Mouse (Mus musculus) liver, postnatal 0 days (tissue): ENCODE results near the gene Krt20. TPM values are rescaled to one million over a fixed set of nuclear protein-coding genes. Genes with fewer than 3 reads are reported as not detected.

Experiments used
- ATAC-seq: fragments of 200-750 bp; cut with Nextera tagmentation; 2 replicates; pipeline ENCODE4 v1.8.0; 2017; ENCODE audit warnings: mild to moderate bottlenecking, moderate library complexity
- DNase-seq: peaks from one replicate; pipeline ENCODE4 v3.0.0-alpha.2; 2016
- H3K27ac ChIP-seq: fragments of 300-500 bp; sonication (generic); 2 replicates; pipeline ENCODE4 v1.5.1; 2014; ENCODE audit warnings: antibody characterized with exemption, moderate library complexity, mild to moderate bottlenecking, low read depth
- H3K27me3 ChIP-seq: fragments of 300-500 bp; sonication (generic); 2 replicates; pipeline ENCODE4 v1.6.1; 2014; ENCODE audit warnings: low read length, control low read depth, mixed read lengths; ENCODE audit not compliant: insufficient read depth
- H3K36me3 ChIP-seq: fragments of 300-500 bp; sonication (generic); replicated peaks from 2 replicates; pipeline ENCODE4 v1.6.1; 2014; ENCODE audit warnings: mild to moderate bottlenecking, control low read depth, low read length, moderate library complexity, mixed read lengths; ENCODE audit not compliant: insufficient read depth
- H3K4me1 ChIP-seq: fragments of 300-500 bp; sonication (generic); 2 replicates; pipeline ENCODE4 v1.6.1; 2014; ENCODE audit warnings: antibody characterized with exemption, mild to moderate bottlenecking, control low read depth; ENCODE audit not compliant: insufficient read depth
- H3K4me2 ChIP-seq: fragments of 300-500 bp; sonication (generic); 2 replicates; pipeline ENCODE4 v1.6.1; 2014; ENCODE audit warnings: low read depth, mild to moderate bottlenecking, low read length, moderate library complexity, mixed read lengths
- H3K4me3 ChIP-seq: fragments of 300-500 bp; sonication (generic); 2 replicates; pipeline ENCODE4 v1.5.1; 2014; ENCODE audit warnings: low read depth, low read length
- H3K9ac ChIP-seq: fragments of 300-500 bp; sonication (generic); replicated peaks from 2 replicates; pipeline ENCODE4 v1.6.1; 2014; ENCODE audit warnings: mild to moderate bottlenecking, moderate library complexity
- H3K9me3 ChIP-seq: fragments of 300-500 bp; sonication (generic); 2 replicates; pipeline ENCODE4 v1.6.1; 2016; ENCODE audit warnings: mild to moderate bottlenecking, control low read depth, low read length, mixed read lengths
- CTCF ChIP-seq: sonication (generic); IDR thresholded peaks from 2 replicates; pipeline ENCODE4 v1.5.1; 2016; ENCODE audit warnings: antibody characterized with exemption, low read depth
- EP300 ChIP-seq: IDR thresholded peaks from 2 replicates; pipeline ENCODE4 v1.6.1; 2016; ENCODE audit warnings: antibody characterized with exemption, low read depth, mild to moderate bottlenecking
- WGBS: fragments of 180-500 bp; shearing (Covaris S2); extraction: QIAGEN DNeasy Blood & Tissue Kit; methylation state at CpG from one replicate; pipeline ENCODE4 v1.1.7; 2014; ENCODE audit not compliant: insufficient replicate concordance; 5-methylcytosine and 5-hydroxymethylcytosine counted together
- polyA plus RNA-seq: library from polyadenylated mRNA; unstranded; fragments of >200 nt; fragmentation: Nextera tagmentation; extraction: Ambion mirVana; gene quantifications from 2 replicates; pipeline ENCODE4 v1.2.1, GENCODE M21; 2015

Krt20 gene
- polyA plus RNA-seq, result 13.3 and 14.5 TPM in 2 replicates

GRCm38 (mm10) chr11:99437972-99438371, at the start of gene Krt20:
Krt20 (minus strand) TSS chr11:99438150.
- Histone ChIP-seq H3K4me1 (peaks cover 3% of the 10 kb centered on the region; the same call in 1 of the 2 replicates), H3K27me3 (no peaks in the 10 kb centered on the region), H3K9me3 (no peaks in the 10 kb centered on the region), H3K4me3 (peak within 1 kb of the TSS; percentile 42), H3K4me2 (peak within 1 kb of the TSS; percentile 65), H3K27ac (peak within 1 kb of the TSS; percentile 44; the same call in 1 of the 2 replicates), H3K36me3 (no peaks in the 10 kb centered on the region), H3K9ac (peak within 1 kb of the TSS; percentile 54)
- DNase-seq (peak; percentile 31), ATAC-seq (peak; percentile 76; the same call in 1 of the 2 replicates)
- TF ChIP-seq EP300, result no peak
- no peak for TF ChIP-seq CTCF
- WGBS, result 42% methylated on average over 10 of the region's 10 CpGs

- Histone ChIP-seq H3K36me3 (no peaks in the 10 kb centered on the region), H3K27ac (no peak overlapping the region), H3K4me2 (no peak overlapping the region), H3K27me3 (no peaks in the 10 kb centered on the region), H3K4me1 (no peaks in the 10 kb centered on the region), H3K4me3 (no peak overlapping the region), H3K9ac (no peak overlapping the region), H3K9me3 (no peaks in the 10 kb centered on the region)
- ATAC-seq, result peak; percentile 48; the same call in 1 of the 2 replicates
- TF ChIP-seq CTCF (no peak), EP300 (no peak)
- no peak for DNase-seq
- WGBS, result 59% methylated on average over 3 of the region's 3 CpGs
These were observed 37.0 kb upstream of the Krt20 start for GRCm38 (mm10) chr11:99474981-99475380.

DNA sequence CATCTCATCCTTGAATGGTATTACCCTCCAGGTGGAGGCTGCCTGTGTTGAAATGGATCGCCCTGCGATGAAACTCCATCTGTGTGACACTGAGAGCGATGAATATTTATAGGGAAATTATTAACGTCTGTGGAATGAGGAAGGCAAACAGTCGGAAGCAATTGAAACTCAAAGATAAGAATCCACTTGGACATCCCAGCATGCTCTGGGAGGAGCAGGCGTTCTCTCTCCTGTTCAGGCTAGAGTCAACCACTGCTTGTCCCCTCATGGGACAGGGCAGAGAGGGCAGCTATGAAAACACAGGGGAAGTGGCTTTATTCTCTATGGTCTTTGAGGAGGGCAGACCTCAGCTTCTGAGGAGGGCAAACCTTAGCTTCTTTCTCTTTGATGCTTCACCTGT, 35.5 kb upstream of the Krt20 start:
- Histone ChIP-seq H3K9ac (no peak overlapping the region), H3K4me2 (no peak overlapping the region), H3K27me3 (no peaks in the 10 kb centered on the region), H3K27ac (no peak overlapping the region), H3K36me3 (no peaks in the 10 kb centered on the region), H3K4me1 (no peaks in the 10 kb centered on the region), H3K9me3 (no peaks in the 10 kb centered on the region), H3K4me3 (no peak overlapping the region)
- whole genome bisulfite sequencing, result 65% methylated on average over 6 of the region's 6 CpGs
- ATAC-seq (no peak), DNase-seq (no peak)
- no peak for TF ChIP-seq CTCF
- TF ChIP-seq EP300, result no peak

DNA sequence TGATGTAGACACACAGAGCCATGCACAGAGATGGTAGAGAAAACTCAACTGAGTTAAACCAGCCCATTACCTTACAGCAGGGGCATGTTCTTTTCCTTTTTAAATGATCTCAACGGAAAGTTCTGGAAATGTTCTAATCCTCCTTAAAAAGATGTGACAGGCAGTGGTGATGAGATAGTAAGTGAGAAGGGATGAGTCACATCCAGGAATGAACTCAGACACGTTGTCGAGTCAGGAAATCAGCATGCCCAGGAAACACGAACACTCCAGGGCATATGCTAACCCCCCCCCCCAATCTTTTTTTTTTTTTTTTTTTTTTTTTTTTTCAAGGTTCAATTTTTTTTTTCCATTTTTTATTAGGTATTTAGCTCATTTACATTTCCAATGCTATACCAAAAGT, 34.5 kb upstream of the Krt20 start:
- no peaks in the 10 kb centered on the region for H3K4me1 ChIP-seq
- ATAC-seq (no peak), DNase-seq (no peak)
- no peak overlapping the region for H3K4me3 ChIP-seq
- no peak overlapping the region for H3K27ac ChIP-seq
- no peak for TF ChIP-seq EP300
- TF ChIP-seq CTCF, result no peak
- H3K4me2 ChIP-seq, result no peak overlapping the region
- H3K9me3 ChIP-seq, result no peaks in the 10 kb centered on the region
- no peak overlapping the region for H3K9ac ChIP-seq
- WGBS, result 64% methylated on average over 4 of the region's 4 CpGs
- H3K36me3 ChIP-seq, result no peaks in the 10 kb centered on the region
- H3K27me3 ChIP-seq, result no peaks in the 10 kb centered on the region

DNA sequence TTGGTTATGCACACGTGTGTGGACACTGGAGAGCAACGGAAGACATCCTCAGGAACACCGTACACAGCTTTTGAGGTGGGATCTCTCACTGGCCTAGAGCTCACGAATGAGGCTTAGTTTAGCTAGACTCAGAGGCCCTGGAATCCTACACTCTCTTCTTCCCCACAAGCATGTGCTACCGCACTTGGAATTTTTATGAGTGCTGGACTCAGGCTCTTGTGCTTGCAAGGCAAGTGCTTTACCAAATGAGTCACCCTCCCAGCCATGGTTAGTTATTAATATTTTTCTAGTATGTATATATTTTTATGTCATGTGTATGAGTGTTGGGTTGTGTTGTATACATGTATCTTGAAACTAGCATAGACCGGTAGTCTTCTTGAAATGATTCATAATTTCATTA, 34.0 kb upstream of the Krt20 start:
- DNase-seq, result no peak
- 85% methylated on average over 6 of the region's 6 CpGs for WGBS
- no peaks in the 10 kb centered on the region for H3K36me3 ChIP-seq
- ATAC-seq, result no peak
- no peak for TF ChIP-seq EP300
- no peak for TF ChIP-seq CTCF
- no peak overlapping the region for H3K4me3 ChIP-seq
- no peaks in the 10 kb centered on the region for H3K27me3 ChIP-seq
- H3K9ac ChIP-seq, result no peak overlapping the region
- no peaks in the 10 kb centered on the region for H3K9me3 ChIP-seq
- H3K4me2 ChIP-seq, result no peak overlapping the region
- no peak overlapping the region for H3K27ac ChIP-seq
- no peaks in the 10 kb centered on the region for H3K4me1 ChIP-seq

DNA sequence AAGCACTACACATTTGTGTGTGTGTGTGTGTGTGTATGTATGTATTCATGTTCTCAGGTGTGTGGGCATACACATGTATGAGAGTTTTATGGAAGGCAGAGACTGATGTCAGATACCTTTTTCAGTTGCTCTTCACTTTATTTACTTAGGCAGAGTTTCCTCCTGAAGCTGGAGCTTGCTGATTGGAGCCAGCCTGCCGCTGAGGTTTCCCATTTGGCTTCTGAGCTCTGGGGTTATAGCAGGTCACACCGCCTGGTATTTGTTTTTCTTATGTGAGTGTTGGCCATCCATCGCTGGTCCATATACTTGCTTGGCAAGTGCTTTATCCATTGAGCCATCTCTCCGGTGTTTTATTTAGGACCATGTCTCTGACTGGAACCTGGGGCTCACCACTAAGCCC, 31.3 kb upstream of the Krt20 start:
- ATAC-seq, result peak; percentile 64
- no peak overlapping the region for H3K4me2 ChIP-seq
- H3K9ac ChIP-seq, result no peak overlapping the region
- DNase-seq, result no peak
- H3K27me3 ChIP-seq, result no peaks in the 10 kb centered on the region
- no peak overlapping the region for H3K4me3 ChIP-seq
- no peaks in the 10 kb centered on the region for H3K9me3 ChIP-seq
- no peaks in the 10 kb centered on the region for H3K4me1 ChIP-seq
- WGBS, result 59% methylated on average over 4 of the region's 4 CpGs
- no peak for TF ChIP-seq CTCF
- TF ChIP-seq EP300, result no peak
- H3K27ac ChIP-seq, result no peak overlapping the region
- H3K36me3 ChIP-seq, result no peaks in the 10 kb centered on the region

- H3K4me3 ChIP-seq, result no peak overlapping the region
- DNase-seq (no peak), ATAC-seq (no peak)
These were observed 30.6 kb upstream of the Krt20 start for GRCm38 (mm10) chr11:99468566-99468965.

More at GRCm38 (mm10) chr11:99468566-99468965, 30.6 kb upstream of the Krt20 start:
- no peaks in the 10 kb centered on the region for H3K27me3 ChIP-seq
- no peaks in the 10 kb centered on the region for H3K4me1 ChIP-seq
- no peak overlapping the region for H3K27ac ChIP-seq
- no peaks in the 10 kb centered on the region for H3K36me3 ChIP-seq
- H3K4me2 ChIP-seq, result no peak overlapping the region
- H3K9ac ChIP-seq, result no peak overlapping the region
- H3K9me3 ChIP-seq, result no peaks in the 10 kb centered on the region
- no peak for TF ChIP-seq CTCF
- 71% methylated on average over 11 of the region's 11 CpGs for WGBS
